Mouse (Mus musculus) G1E (cell line): ENCODE measurements around the gene Rprd1b.

Source experiments
- CTCF ChIP-seq: IDR thresholded peaks from 2 replicates; pipeline ENCODE4 v1.5.1; 2012; ENCODE audit warnings: low read depth, low read length, inconsistent platforms, mixed read lengths
- GATA1 ChIP-seq: IDR thresholded peaks from 2 replicates; pipeline ENCODE4 v1.6.1; 2012; ENCODE audit warnings: borderline replicate concordance, low read length, inconsistent platforms, mixed read lengths
- GATA2 ChIP-seq: IDR thresholded peaks from 2 replicates; pipeline ENCODE4 v1.6.1; 2012; ENCODE audit warnings: low read depth, low read length, inconsistent platforms, borderline replicate concordance
- POLR2AphosphoS5 ChIP-seq: IDR thresholded peaks from 2 replicates; pipeline ENCODE4 v1.6.1; 2012; ENCODE audit warnings: low read depth, low read length, inconsistent platforms; ENCODE audit not compliant: insufficient replicate concordance
- TAL1 ChIP-seq: conservative IDR thresholded peaks from 2 replicates; pipeline ENCODE4 v1.6.1; 2012; ENCODE audit warnings: low read depth, low read length, inconsistent platforms, mixed read lengths

GRCm38 (mm10) chr2:158165776-158166175 lies 137.5 kb downstream of the Rprd1b start:
- TF ChIP-seq GATA1 (no peak), CTCF (no peak), POLR2AphosphoS5 (no peak), TAL1 (no peak), GATA2 (no peak)
